Mouse (Mus musculus): ENCODE results near the gene Sit1. TPM values are rescaled to one million over a fixed set of nuclear protein-coding genes. Genes with fewer than 3 reads are reported as not detected.
A peak's percentile ranks its signal among the peaks of the same experiment; 100 is the strongest.

Sit1 gene
- polyA plus RNA-seq, 1 experiment = not detected

- no peaks in the 10 kb centered on the region for H3K9me3 ChIP-seq (replicated peaks; ENCODE audit: control insufficient read depth, insufficient read depth, low read length, poor library complexity, severe bottlenecking)
- no peak overlapping the region for H3K4me3 ChIP-seq (ENCODE audit: low read depth, low read length)
- TF ChIP-seq EP300 (IDR thresholded peaks at IDR 0.05; ENCODE audit: insufficient read depth, low read depth, low read length) = no peak
- no peak for TF ChIP-seq POLR2A (IDR thresholded peaks at IDR 0.05; ENCODE audit: insufficient read depth, low read length)
- TF ChIP-seq CTCF (IDR thresholded peaks at IDR 0.05; ENCODE audit: low read depth, low read length) = no peak
- no peak overlapping the region for H3K9ac ChIP-seq (ENCODE audit: low read depth, poor library complexity, severe bottlenecking)
- H3K4me1 ChIP-seq (ENCODE audit: control insufficient read depth, insufficient read depth, low read length) = peaks cover 2% of the 10 kb centered on the region
- H3K36me3 ChIP-seq (ENCODE audit: control insufficient read depth, insufficient read depth, low read length, poor library complexity, severe bottlenecking) = no peaks in the 10 kb centered on the region
- H3K27me3 ChIP-seq (ENCODE audit: control insufficient read depth, insufficient read depth, low read length, poor library complexity, severe bottlenecking) = no peaks in the 10 kb centered on the region
- no peak overlapping the region for H3K27ac ChIP-seq (ENCODE audit: insufficient read depth, low read length)
Observed at GRCm38 (mm10) chr4:43480985-43481384, 2.5 kb downstream of the Sit1 start.

GRCm38 (mm10) chr4:43478906-43479832 lies 4.4 kb downstream of the Sit1 start:
- Histone ChIP-seq H3K27me3 (ENCODE audit: control insufficient read depth, insufficient read depth, low read length, poor library complexity, severe bottlenecking) (no peaks in the 10 kb centered on the region), H3K9ac (ENCODE audit: low read depth, poor library complexity, severe bottlenecking) (peak overlapping the region; percentile 38), H3K27ac (ENCODE audit: insufficient read depth, low read length) (no peak overlapping the region), H3K4me3 (ENCODE audit: low read depth, low read length) (peak overlapping the region; percentile 71), H3K36me3 (ENCODE audit: control insufficient read depth, insufficient read depth, low read length, poor library complexity, severe bottlenecking) (no peaks in the 10 kb centered on the region), H3K9me3 (replicated peaks; ENCODE audit: control insufficient read depth, insufficient read depth, low read length, poor library complexity, severe bottlenecking) (no peaks in the 10 kb centered on the region), H3K4me1 (ENCODE audit: control insufficient read depth, insufficient read depth, low read length) (peaks cover 2% of the 10 kb centered on the region)
- no peak for TF ChIP-seq EP300 (IDR thresholded peaks at IDR 0.05; ENCODE audit: insufficient read depth, low read depth, low read length)
- TF ChIP-seq CTCF (IDR thresholded peaks at IDR 0.05; ENCODE audit: low read depth, low read length) = peak; percentile 53

- no peaks in the 10 kb centered on the region for H3K9me3 ChIP-seq (replicated peaks; ENCODE audit: control insufficient read depth, insufficient read depth, low read length, poor library complexity, severe bottlenecking)
- TF ChIP-seq CTCF (IDR thresholded peaks at IDR 0.05; ENCODE audit: low read depth, low read length) = no peak
- no peak for TF ChIP-seq POLR2A (IDR thresholded peaks at IDR 0.05; ENCODE audit: insufficient read depth, low read length)
- no peak for TF ChIP-seq EP300 (IDR thresholded peaks at IDR 0.05; ENCODE audit: insufficient read depth, low read depth, low read length)
- H3K4me1 ChIP-seq (ENCODE audit: control insufficient read depth, insufficient read depth, low read length) = peaks cover 1% of the 10 kb centered on the region
- H3K27ac ChIP-seq (ENCODE audit: insufficient read depth, low read length) = 0 out of 2 replicates have a peak overlapping the region, but pooled peaks have one; percentile 15
- no peaks in the 10 kb centered on the region for H3K27me3 ChIP-seq (ENCODE audit: control insufficient read depth, insufficient read depth, low read length, poor library complexity, severe bottlenecking)
- H3K4me3 ChIP-seq (ENCODE audit: low read depth, low read length) = peak overlapping the region; percentile 74
- no peak overlapping the region for H3K9ac ChIP-seq (ENCODE audit: low read depth, poor library complexity, severe bottlenecking)
- no peaks in the 10 kb centered on the region for H3K36me3 ChIP-seq (ENCODE audit: control insufficient read depth, insufficient read depth, low read length, poor library complexity, severe bottlenecking)
Observed at GRCm38 (mm10) chr4:43478534-43478858, 5.0 kb downstream of the Sit1 start.

GRCm38 (mm10) chr4:43477857-43478533 lies 5.5 kb downstream of the Sit1 start:
- peak overlapping the region; percentile 74 for H3K4me3 ChIP-seq (ENCODE audit: low read depth, low read length)
- no peaks in the 10 kb centered on the region for H3K4me1 ChIP-seq (ENCODE audit: control insufficient read depth, insufficient read depth, low read length)
- no peaks in the 10 kb centered on the region for H3K27me3 ChIP-seq (ENCODE audit: control insufficient read depth, insufficient read depth, low read length, poor library complexity, severe bottlenecking)
- TF ChIP-seq EP300 (IDR thresholded peaks at IDR 0.05; ENCODE audit: insufficient read depth, low read depth, low read length) (no peak), CTCF (IDR thresholded peaks at IDR 0.05; ENCODE audit: low read depth, low read length) (peak; percentile 43), POLR2A (IDR thresholded peaks at IDR 0.05; ENCODE audit: insufficient read depth, low read length) (peak; percentile 55)
- H3K9me3 ChIP-seq (replicated peaks; ENCODE audit: control insufficient read depth, insufficient read depth, low read length, poor library complexity, severe bottlenecking) = no peaks in the 10 kb centered on the region
- no peaks in the 10 kb centered on the region for H3K36me3 ChIP-seq (ENCODE audit: control insufficient read depth, insufficient read depth, low read length, poor library complexity, severe bottlenecking)
- no peak overlapping the region for H3K9ac ChIP-seq (ENCODE audit: low read depth, poor library complexity, severe bottlenecking)
- 0 out of 2 replicates have a peak overlapping the region, but pooled peaks have one; percentile 15 for H3K27ac ChIP-seq (ENCODE audit: insufficient read depth, low read length)

- no peaks in the 10 kb centered on the region for H3K36me3 ChIP-seq (ENCODE audit: control insufficient read depth, insufficient read depth, low read length, poor library complexity, severe bottlenecking)
- no peak overlapping the region for H3K9ac ChIP-seq (ENCODE audit: low read depth, poor library complexity, severe bottlenecking)
- no peaks in the 10 kb centered on the region for H3K9me3 ChIP-seq (replicated peaks; ENCODE audit: control insufficient read depth, insufficient read depth, low read length, poor library complexity, severe bottlenecking)
Observed at GRCm38 (mm10) chr4:43476604-43477003, 6.9 kb downstream of the Sit1 start.

GRCm38 (mm10) chr4:43473636-43474035 lies 9.9 kb downstream of the Sit1 start:
- no peak overlapping the region for H3K27ac ChIP-seq (ENCODE audit: insufficient read depth, low read length)
- no peaks in the 10 kb centered on the region for H3K36me3 ChIP-seq (ENCODE audit: control insufficient read depth, insufficient read depth, low read length, poor library complexity, severe bottlenecking)
- TF ChIP-seq EP300 (IDR thresholded peaks at IDR 0.05; ENCODE audit: insufficient read depth, low read depth, low read length) (no peak), CTCF (IDR thresholded peaks at IDR 0.05; ENCODE audit: low read depth, low read length) (no peak), POLR2A (IDR thresholded peaks at IDR 0.05; ENCODE audit: insufficient read depth, low read length) (no peak)
- H3K9ac ChIP-seq (ENCODE audit: low read depth, poor library complexity, severe bottlenecking) = no peak overlapping the region
- no peaks in the 10 kb centered on the region for H3K4me1 ChIP-seq (ENCODE audit: control insufficient read depth, insufficient read depth, low read length)
- no peak overlapping the region for H3K4me3 ChIP-seq (ENCODE audit: low read depth, low read length)
- no peaks in the 10 kb centered on the region for H3K27me3 ChIP-seq (ENCODE audit: control insufficient read depth, insufficient read depth, low read length, poor library complexity, severe bottlenecking)
- H3K9me3 ChIP-seq (replicated peaks; ENCODE audit: control insufficient read depth, insufficient read depth, low read length, poor library complexity, severe bottlenecking) = no peaks in the 10 kb centered on the region

More at GRCm38 (mm10) chr4:43476604-43477003, 6.9 kb downstream of the Sit1 start:
- H3K27me3 ChIP-seq (ENCODE audit: control insufficient read depth, insufficient read depth, low read length, poor library complexity, severe bottlenecking) = no peaks in the 10 kb centered on the region
- TF ChIP-seq POLR2A (IDR thresholded peaks at IDR 0.05; ENCODE audit: insufficient read depth, low read length) = no peak
- TF ChIP-seq CTCF (IDR thresholded peaks at IDR 0.05; ENCODE audit: low read depth, low read length) = peak; percentile 31
- no peak for TF ChIP-seq EP300 (IDR thresholded peaks at IDR 0.05; ENCODE audit: insufficient read depth, low read depth, low read length)
- H3K27ac ChIP-seq (ENCODE audit: insufficient read depth, low read length) = no peak overlapping the region
- H3K4me3 ChIP-seq (ENCODE audit: low read depth, low read length) = no peak overlapping the region
- H3K4me1 ChIP-seq (ENCODE audit: control insufficient read depth, insufficient read depth, low read length) = no peaks in the 10 kb centered on the region
